Mouse (Mus musculus) liver, embryonic 12.5 days (tissue): ENCODE results near the gene Vmn2r114. TPM values are rescaled to one million over a fixed set of nuclear protein-coding genes. Genes with fewer than 3 reads are reported as not detected.
"Not testable (repeated sequence)": the region's sequence is repeated elsewhere in the genome, so short reads cannot be mapped to it uniquely, and the experiment has no call there.

Experiments used
- ATAC-seq: fragments of 200-750 bp; cut with Nextera tagmentation; 2 replicates; pipeline ENCODE4 v1.8.0; 2017; ENCODE audit warnings: moderate number of reproducible peaks, mild to moderate bottlenecking, moderate library complexity
- H3K27ac ChIP-seq: fragments of 300-500 bp; sonication (generic); 2 replicates; pipeline ENCODE4 v1.5.1; 2016; ENCODE audit warnings: mild to moderate bottlenecking
- H3K27me3 ChIP-seq: fragments of 300-500 bp; sonication (generic); replicated peaks from 2 replicates; pipeline ENCODE4 v1.6.1; 2016; ENCODE audit warnings: mild to moderate bottlenecking, moderate library complexity
- H3K36me3 ChIP-seq: fragments of 300-500 bp; sonication (generic); 2 replicates; pipeline ENCODE4 v1.6.1; 2016; ENCODE audit warnings: mild to moderate bottlenecking, moderate library complexity
- H3K4me1 ChIP-seq: fragments of 300-500 bp; sonication (generic); 2 replicates; pipeline ENCODE4 v1.6.1; 2016
- H3K4me2 ChIP-seq: fragments of 300-500 bp; sonication (generic); 2 replicates; pipeline ENCODE4 v1.6.1; 2016; ENCODE audit warnings: mild to moderate bottlenecking, moderate library complexity
- H3K4me3 ChIP-seq: fragments of 300-500 bp; sonication (generic); 2 replicates; pipeline ENCODE4 v1.5.1; 2016; ENCODE audit warnings: mild to moderate bottlenecking, moderate library complexity
- H3K9ac ChIP-seq: fragments of 300-500 bp; sonication (generic); 2 replicates; pipeline ENCODE4 v1.6.1; 2016; ENCODE audit warnings: mild to moderate bottlenecking, moderate library complexity
- H3K9me3 ChIP-seq: fragments of 300-500 bp; sonication (generic); replicated peaks from 2 replicates; pipeline ENCODE4 v1.6.1; 2016; ENCODE audit warnings: mild to moderate bottlenecking, moderate library complexity
- WGBS: fragments of 180-500 bp; shearing (Covaris S2); methylation state at CpG from one replicate; pipeline ENCODE4 v1.1.7; 2016; ENCODE audit not compliant: insufficient replicate concordance; 5-methylcytosine and 5-hydroxymethylcytosine counted together
- polyA plus RNA-seq: library from polyadenylated mRNA; unstranded; fragments of >200 nt; fragmentation: Nextera tagmentation; extraction: Ambion mirVana; gene quantifications from 2 replicates; pipeline ENCODE4 v1.2.1, GENCODE M21; 2016

Vmn2r114 gene
- not detected in 2 replicates for polyA plus RNA-seq

DNA sequence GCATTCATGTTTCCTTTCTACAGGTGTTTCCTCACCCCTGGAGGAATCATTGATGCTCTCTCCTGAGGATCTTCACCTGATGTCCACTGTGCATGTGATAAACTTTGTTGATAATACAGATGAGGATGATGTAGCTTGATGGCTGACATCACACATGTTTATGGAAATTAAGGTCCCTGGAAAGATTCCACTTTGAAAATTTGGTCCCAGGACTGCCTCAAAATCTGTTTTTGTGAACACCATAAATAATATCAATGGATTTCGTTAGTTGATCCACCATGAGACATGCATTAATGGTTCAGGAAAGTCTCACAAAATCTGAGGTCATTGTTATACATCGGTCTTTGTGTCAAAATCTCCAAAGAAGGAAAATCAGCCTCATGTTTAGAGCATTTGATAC lies at the start of gene Vmn2r114:
TSS of gene Vmn2r114 (minus strand) at position 101 of the 400 bp plus-strand sequence.
- not testable (repeated sequence) for H3K4me1 ChIP-seq, H3K9ac ChIP-seq, H3K27ac ChIP-seq, H3K27me3 ChIP-seq, H3K4me3 ChIP-seq, H3K9me3 ChIP-seq, H3K36me3 ChIP-seq, ATAC-seq, H3K4me2 ChIP-seq
- 54% methylated on average over 2 of the region's 2 CpGs for WGBS

DNA sequence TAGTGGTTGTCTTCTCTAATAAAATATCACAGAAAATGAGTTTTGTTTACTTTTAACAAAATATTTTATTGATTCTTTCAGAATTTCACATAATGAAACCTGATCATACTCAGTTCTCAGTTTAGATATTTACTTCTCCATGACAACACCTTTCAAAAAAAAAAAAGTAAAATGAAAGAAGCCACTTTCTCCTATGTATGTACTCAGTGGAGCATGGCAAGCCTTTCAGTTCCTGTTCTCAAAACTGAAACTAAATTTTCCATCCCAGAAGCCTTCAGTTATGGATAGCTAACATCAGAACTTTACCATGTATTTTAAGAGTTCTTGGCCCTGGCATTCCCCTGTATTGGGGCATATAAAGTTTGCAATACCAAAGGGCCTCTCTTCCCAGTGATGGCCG lies 39.3 kb upstream of the Vmn2r114 start:
- Histone ChIP-seq H3K27ac (no peak overlapping the region), H3K4me1 (no peaks in the 10 kb centered on the region), H3K9ac (no peak overlapping the region), H3K27me3 (no peaks in the 10 kb centered on the region), H3K9me3 (no peaks in the 10 kb centered on the region), H3K4me2 (no peak overlapping the region), H3K4me3 (no peak overlapping the region), H3K36me3 (no peaks in the 10 kb centered on the region)
- 60% methylated on average over 1 of the region's 1 CpGs for WGBS
- no peak for ATAC-seq

- not testable (repeated sequence) for H3K9ac ChIP-seq, H3K4me1 ChIP-seq, H3K27ac ChIP-seq, H3K9me3 ChIP-seq, H3K4me2 ChIP-seq, H3K27me3 ChIP-seq, ATAC-seq, H3K4me3 ChIP-seq, H3K36me3 ChIP-seq
- WGBS = 35% methylated on average over 2 of the region's 2 CpGs
Measured at GRCm38 (mm10) chr17:23343441-23343840, 31.1 kb upstream of the Vmn2r114 start, which contains the start of gene Vmn2r115. Gene Vmn2r115 (plus strand): TSS chr17:23343741.

DNA sequence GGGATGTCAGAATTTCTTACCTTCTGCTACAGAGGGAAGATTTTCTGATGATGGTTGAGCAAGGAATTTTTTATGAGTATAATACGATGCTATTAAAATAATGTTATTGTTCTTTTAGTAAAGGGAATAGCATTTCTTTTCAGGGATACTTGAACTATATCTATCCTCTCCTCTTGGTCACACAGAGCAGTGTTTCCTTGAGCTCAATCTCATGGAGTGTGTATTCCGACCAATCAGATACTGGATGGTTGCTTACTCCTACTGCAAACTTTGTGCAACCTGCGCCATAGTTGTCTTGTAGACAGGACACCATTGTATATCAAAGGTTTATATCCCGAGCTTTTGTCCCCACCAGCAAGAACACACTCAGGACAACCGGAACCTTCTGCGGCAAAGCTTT lies 18.3 kb upstream of the Vmn2r114 start:
- WGBS = 56% methylated on average over 6 of the region's 6 CpGs
- no peak overlapping the region for H3K4me2 ChIP-seq
- H3K4me1 ChIP-seq = no peaks in the 10 kb centered on the region
- peaks cover 4% of the 10 kb centered on the region; the same call in 1 of the 2 replicates for H3K9me3 ChIP-seq
- H3K4me3 ChIP-seq = no peak overlapping the region
- H3K36me3 ChIP-seq = no peaks in the 10 kb centered on the region
- ATAC-seq = no peak
- H3K27me3 ChIP-seq = no peaks in the 10 kb centered on the region
- H3K9ac ChIP-seq = no peak overlapping the region
- no peak overlapping the region for H3K27ac ChIP-seq

Other genes starting within 250 kb of the Vmn2r114 start
- gene Zfp40, start 119.3 kb downstream of the Vmn2r114 start, polyA plus RNA-seq = 2.5 and 2.8 TPM in 2 replicates
- gene Vmn2r115, start 31.2 kb upstream of the Vmn2r114 start, polyA plus RNA-seq = not detected in 2 replicates
- not detected in 2 replicates for gene Vmn2r116, start 72.1 kb upstream of the Vmn2r114 start, polyA plus RNA-seq
- not detected in 2 replicates for gene Vmn2r117, start 167.2 kb upstream of the Vmn2r114 start, polyA plus RNA-seq